Mouse (Mus musculus) bone marrow, adult 2 months (tissue): Measurements from ENCODE around the gene Opn4. TPM values are rescaled to one million over a fixed set of nuclear protein-coding genes. Genes with fewer than 3 reads are reported as not detected.
A peak's percentile ranks its signal among the peaks of the same experiment; 100 is the strongest.

ENCODE experiments used
- H3K27ac ChIP-seq: fragments of 200-500 bp; 2 replicates; pipeline ENCODE4 v1.5.1; 2012; ENCODE audit warnings: low read depth, mild to moderate bottlenecking, control low read depth, inconsistent platforms, low read length; ENCODE audit not compliant: control insufficient read depth, poor library complexity, insufficient read depth
- H3K4me1 ChIP-seq: fragments of 200-500 bp; 2 replicates; pipeline ENCODE4 v1.6.1; 2011; ENCODE audit warnings: low read length; ENCODE audit not compliant: control insufficient read depth, insufficient read depth
- H3K4me3 ChIP-seq: fragments of 200-500 bp; replicated peaks from 2 replicates; pipeline ENCODE3; 2011; ENCODE audit warnings: mild to moderate bottlenecking, low read depth, low read length, control low read depth; ENCODE audit not compliant: control insufficient read depth
- CTCF ChIP-seq: fragments of 200-500 bp; IDR thresholded peaks from 2 replicates; pipeline ENCODE4 v1.5.1; 2011; ENCODE audit warnings: low read length, control low read depth; ENCODE audit not compliant: control insufficient read depth, insufficient read depth
- POLR2A ChIP-seq: fragments of 200-500 bp; IDR thresholded peaks from 2 replicates; pipeline ENCODE4 v1.6.1; 2011; ENCODE audit warnings: low read depth, mild to moderate bottlenecking, control low read depth, low read length, borderline replicate concordance; ENCODE audit not compliant: control insufficient read depth
- WGBS: fragments of 180-500 bp; shearing (Covaris S2); methylation state at CpG from one replicate; pipeline ENCODE4 v1.1.7; 2018; 5-methylcytosine and 5-hydroxymethylcytosine counted together
- polyA plus RNA-seq: library from polyadenylated mRNA; stranded (reverse); fragments of >200 nt; gene quantifications from 2 replicates; pipeline ENCODE4 v1.2.4, GENCODE M21; 2011; ENCODE audit warnings: low replicate concordance; ENCODE audit not compliant: missing spikeins, insufficient read depth, insufficient read length

Opn4 gene
- polyA plus RNA-seq, 1 experiment = not detected

DNA sequence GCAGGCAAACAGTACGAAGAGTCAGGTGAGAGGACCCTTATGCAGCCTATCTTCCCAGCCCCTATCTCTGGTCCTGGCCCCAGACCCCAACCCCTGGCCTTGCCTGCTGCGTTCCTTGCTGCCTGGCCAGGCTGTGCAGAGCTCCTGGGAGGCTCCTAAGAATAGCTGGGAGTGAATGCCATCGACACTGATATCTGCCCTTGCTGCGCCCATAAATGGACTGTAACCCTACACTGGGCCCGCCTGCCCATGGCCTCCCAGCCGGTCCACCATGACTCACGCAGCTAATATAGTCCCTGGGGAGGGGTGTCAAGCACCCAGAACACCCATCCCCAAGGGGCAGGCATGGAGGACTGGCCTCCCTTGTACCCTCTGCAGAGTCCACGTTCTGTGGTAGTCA is 11.4 kb downstream of the Opn4 start, which contains the start of gene Ldb3:
TSS of gene Ldb3 (minus strand) at position 185 of the 400 bp plus-strand sequence.
- Histone ChIP-seq H3K27ac (no peak within 1 kb of the TSS), H3K4me3 (no peak within 1 kb of the TSS), H3K4me1 (no peaks in the 10 kb centered on the region)
- TF ChIP-seq CTCF (no peak), POLR2A (no peak)
- 69% methylated on average over 8 of the region's 8 CpGs for WGBS

DNA sequence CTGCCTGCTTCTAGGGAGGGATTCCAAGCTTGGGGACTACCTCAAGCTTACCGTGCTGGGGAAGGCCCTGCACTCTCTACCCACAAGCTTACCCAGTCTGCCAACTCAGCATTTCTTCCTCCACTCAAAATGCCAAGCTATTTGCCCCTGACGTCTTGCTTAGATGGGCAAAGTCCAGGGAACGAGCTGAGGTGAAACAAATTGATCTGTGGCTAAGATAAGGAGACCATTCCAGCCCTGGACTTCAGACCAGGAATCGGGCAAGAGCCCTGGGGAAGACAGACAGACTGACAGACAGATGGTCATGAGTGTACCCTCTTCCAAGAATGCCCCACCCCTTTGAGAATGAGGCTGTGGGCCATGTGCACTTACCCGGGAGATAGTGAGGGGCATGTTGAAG is 11.9 kb downstream of the Opn4 start:
- Histone ChIP-seq H3K27ac (no peak overlapping the region), H3K4me3 (no peak overlapping the region), H3K4me1 (no peaks in the 10 kb centered on the region)
- 60% methylated on average over 5 of the region's 5 CpGs for WGBS
- TF ChIP-seq CTCF (no peak), POLR2A (no peak)

DNA sequence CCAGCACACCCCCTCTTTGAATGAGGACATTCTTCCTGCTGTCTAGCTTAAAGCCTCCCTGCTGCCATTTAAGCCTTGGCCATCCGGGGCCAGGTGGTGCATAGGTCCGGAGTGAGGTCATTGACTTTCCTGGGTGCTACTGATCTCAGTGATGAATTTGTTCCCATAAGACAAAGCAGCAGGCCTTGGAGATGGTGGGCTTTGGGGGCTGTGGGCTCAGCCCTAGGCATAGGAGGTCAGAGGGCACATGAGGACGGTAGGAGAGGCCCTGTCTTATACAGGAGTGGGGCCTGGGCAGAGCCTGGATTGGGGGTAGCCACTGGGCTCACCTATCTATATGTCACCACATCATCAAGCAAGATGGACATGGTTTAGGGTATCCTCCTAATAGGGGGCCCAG is 13.1 kb downstream of the Opn4 start:
- Histone ChIP-seq H3K4me3 (no peak overlapping the region), H3K4me1 (no peaks in the 10 kb centered on the region), H3K27ac (no peak overlapping the region)
- TF ChIP-seq CTCF (no peak), POLR2A (no peak)
- 83% methylated on average over 3 of the region's 3 CpGs for WGBS

DNA sequence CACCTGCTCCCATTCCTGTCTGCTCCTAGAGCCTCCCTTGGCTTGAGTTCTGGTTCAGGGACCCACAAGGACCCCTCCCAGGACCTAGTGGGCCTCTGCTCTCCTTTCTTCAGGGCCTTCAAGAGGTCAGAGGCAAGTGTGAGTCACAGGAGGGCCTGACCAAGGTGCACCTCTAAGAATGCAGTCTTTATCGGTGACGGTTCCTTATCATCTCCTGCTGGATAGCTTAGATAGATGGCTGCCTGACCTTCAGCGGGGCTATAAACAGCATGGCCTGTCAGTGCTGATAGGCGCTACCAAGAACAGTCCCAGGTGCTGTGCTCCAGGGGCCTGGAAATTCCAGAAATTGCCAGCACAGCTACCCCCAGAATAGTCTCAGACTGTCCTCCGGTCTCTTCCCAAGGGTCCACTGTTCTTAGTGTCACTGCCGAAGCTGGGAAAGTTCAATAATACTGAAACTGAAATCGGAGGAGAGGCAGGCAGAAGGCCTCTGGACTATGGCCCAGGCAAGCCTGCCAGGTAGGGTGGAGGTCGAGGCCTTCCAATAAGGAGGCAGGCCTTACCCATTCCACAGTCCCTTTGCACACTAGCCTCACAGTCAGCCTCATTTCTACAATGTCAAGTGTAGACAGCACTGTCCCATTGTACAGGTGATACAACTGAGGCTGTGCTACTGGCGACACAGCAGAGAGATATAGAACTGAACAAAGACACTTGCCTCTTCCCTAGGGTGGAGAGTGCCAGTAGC is 14.4 kb downstream of the Opn4 start:
- no peak overlapping the region for H3K4me3 ChIP-seq
- H3K4me1 ChIP-seq = no peaks in the 10 kb centered on the region
- WGBS = 72% methylated on average over 9 of the region's 9 CpGs
- no peak overlapping the region for H3K27ac ChIP-seq
- no peak for TF ChIP-seq CTCF
- TF ChIP-seq POLR2A = no peak

DNA sequence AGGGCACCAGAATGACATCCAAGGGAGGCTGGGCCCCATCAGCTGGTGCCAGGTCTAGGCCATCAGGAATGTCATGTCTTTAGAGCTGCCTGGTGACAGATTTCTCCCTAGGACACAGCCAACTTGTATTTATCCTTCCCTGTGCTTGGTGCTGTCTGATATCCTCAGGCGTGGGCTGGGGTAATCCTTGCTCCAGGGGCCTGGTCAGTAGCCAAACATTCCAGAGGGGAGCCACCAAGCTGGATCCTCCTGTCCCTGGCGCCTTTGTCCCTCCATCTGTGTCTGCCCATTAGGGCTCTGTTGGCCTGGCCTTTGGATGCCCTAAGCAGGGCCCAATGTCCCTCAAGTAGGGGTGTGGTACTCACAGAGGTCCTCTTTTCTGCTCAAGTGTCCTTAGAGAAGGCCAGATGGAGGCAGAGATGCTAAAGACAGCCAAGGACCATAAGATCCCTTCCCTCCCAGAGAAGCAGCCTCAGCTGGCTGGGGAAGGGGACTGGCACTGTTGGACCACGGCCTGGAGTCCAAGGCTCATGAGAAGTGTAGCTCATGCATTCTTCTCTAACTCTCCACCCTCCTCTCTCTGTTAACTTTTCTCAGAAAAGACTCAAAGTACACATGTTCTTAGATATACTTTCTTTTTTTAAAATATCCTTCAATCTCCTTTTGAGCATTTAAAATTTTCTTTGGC is 17.1 kb downstream of the Opn4 start:
- no peak for TF ChIP-seq POLR2A
- TF ChIP-seq CTCF = no peak
- Histone ChIP-seq H3K27ac (no peak overlapping the region), H3K4me3 (no peak overlapping the region), H3K4me1 (no peaks in the 10 kb centered on the region)
- WGBS = 67% methylated on average over 3 of the region's 3 CpGs

DNA sequence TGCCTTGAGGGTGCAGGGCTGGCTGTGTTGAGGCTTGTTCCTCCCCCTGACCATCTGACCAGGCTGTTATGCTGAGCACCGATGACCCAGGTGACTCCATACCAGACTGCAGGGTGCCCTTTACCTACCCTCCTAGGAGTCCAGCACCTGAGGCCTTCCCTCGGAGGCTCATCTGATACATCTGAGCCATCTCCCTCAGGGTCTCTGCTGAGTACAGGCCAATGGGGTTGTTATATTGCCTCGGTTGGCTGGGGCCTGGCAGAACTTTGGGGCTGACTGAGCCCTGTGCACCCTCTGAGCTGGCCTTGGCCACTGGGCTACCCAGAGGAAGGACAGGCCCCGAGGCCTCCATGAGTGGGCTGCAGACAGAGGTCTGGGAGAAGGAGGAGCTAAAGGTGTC is 23.1 kb downstream of the Opn4 start:
- Histone ChIP-seq H3K4me3 (no peak overlapping the region), H3K4me1 (no peaks in the 10 kb centered on the region), H3K27ac (no peak overlapping the region)
- TF ChIP-seq CTCF (no peak), POLR2A (no peak)
- WGBS = 80% methylated on average over 4 of the region's 4 CpGs

DNA sequence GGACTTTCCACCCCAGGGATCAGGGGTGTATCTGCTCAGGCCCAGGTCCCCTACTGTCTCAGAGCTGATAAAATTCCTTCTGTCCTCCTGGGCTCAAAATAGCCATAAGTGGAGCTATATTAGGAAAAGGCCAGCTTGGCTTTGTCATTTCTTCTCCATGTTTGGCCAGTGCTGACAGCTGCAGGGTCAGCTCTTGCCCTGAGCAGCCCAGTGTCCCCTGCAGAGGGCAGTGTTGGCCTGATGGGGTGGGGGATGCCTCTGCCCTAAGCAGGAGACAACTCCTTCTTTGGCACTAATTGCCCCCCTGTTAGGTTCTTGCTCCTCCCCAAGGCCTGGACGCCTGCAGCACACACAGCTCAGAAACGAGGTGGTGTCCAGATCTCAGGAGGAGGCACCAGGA is 25.9 kb downstream of the Opn4 start:
- 71% methylated on average over 2 of the region's 2 CpGs for WGBS
- TF ChIP-seq POLR2A (no peak), CTCF (peak; percentile 7; the same call in 1 of the 2 replicates)
- no peaks in the 10 kb centered on the region for H3K4me1 ChIP-seq
- no peak overlapping the region for H3K27ac ChIP-seq
- H3K4me3 ChIP-seq = no peak overlapping the region

DNA sequence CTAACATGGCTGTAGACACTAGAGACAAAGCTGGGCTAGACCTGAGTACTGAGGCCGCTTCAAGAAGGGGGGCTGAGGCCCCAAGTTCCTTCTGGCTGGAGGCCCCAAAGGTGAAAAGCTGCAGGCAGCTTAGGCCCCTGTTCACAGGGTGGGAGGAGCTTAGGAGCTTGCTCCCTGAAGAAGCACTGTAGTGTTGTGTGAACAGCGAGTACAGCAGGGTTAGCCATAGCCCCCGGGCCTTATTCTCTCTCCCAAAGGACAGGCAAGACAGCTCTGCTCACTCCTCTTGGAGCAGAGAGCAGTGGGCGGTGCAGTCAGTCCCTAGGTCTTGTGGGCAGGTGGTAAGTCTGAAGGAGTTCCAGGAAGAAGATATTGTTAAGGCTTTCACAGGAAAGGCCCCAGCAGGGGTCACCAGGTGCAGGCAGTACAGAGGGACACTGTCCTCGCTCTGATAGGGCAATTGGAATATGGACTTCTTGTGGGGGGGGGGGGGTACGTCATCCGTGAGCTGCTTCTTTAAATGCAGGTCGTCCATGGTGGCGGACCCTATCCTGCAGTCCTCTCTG is 26.5 kb downstream of the Opn4 start:
- 58% methylated on average over 9 of the region's 9 CpGs for WGBS
- no peak overlapping the region for H3K4me3 ChIP-seq
- no peak for TF ChIP-seq CTCF
- TF ChIP-seq POLR2A = no peak

More for the DNA sequence above, 26.5 kb downstream of the Opn4 start:
- H3K27ac ChIP-seq = no peak overlapping the region
- H3K4me1 ChIP-seq = no peaks in the 10 kb centered on the region
